Mouse (Mus musculus) liver, adult (tissue): Measurements from ENCODE around the gene Ddrgk1.

ENCODE experiments used
- GATA4 ChIP-seq: IDR thresholded peaks from 2 replicates; pipeline ENCODE4 v1.6.1; 2014; ENCODE audit warnings: mild to moderate bottlenecking, low read length; ENCODE audit not compliant: insufficient replicate concordance

Gene Ddrgk1

GRCm38 (mm10) chr2:130663342-130663741, 1.1 kb downstream of the Ddrgk1 start:
- TF ChIP-seq GATA4, result no peak

DNA sequence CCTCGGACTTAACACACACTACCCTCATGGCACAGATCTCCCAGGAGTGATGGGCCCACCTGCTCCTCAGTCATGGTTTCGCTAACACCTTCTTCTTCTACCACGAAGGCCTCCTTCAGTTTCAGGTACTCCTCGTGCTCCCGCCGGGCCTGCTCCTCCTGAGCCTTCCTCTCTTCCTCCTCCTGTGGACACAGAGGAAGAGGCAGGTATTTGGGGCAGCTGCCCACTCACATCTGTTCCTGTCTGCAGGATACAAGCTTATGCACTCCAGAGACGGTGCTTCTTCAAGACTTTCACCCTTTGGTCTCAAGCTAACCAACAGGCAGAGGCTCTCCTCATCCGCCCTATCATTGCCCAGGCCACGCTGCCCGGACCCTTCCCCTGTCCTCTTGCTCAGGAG, 5.9 kb downstream of the Ddrgk1 start:
- no peak for TF ChIP-seq GATA4

- TF ChIP-seq GATA4, result no peak
Observed at GRCm38 (mm10) chr2:130657541-130657940, 6.9 kb downstream of the Ddrgk1 start.

DNA sequence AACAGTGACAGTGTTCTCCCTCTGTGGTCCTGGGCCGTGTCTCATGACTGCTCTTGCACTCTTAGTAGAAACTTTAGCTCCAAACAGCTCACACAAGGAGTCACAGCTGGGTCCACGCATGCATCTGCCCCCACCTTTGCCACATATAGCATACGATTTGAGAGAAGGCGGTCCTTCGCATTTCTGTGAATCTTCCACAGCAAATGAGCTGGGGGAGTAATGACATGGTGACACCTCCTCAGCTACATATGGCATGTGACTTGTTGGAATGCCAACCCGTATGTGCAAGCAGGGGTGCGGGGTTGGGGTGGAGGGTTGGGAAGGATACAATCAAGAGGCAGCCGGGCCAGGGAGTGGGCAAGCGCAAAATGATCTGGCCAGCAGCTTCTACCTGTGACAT, 7.9 kb downstream of the Ddrgk1 start:
- TF ChIP-seq GATA4, result no peak

DNA sequence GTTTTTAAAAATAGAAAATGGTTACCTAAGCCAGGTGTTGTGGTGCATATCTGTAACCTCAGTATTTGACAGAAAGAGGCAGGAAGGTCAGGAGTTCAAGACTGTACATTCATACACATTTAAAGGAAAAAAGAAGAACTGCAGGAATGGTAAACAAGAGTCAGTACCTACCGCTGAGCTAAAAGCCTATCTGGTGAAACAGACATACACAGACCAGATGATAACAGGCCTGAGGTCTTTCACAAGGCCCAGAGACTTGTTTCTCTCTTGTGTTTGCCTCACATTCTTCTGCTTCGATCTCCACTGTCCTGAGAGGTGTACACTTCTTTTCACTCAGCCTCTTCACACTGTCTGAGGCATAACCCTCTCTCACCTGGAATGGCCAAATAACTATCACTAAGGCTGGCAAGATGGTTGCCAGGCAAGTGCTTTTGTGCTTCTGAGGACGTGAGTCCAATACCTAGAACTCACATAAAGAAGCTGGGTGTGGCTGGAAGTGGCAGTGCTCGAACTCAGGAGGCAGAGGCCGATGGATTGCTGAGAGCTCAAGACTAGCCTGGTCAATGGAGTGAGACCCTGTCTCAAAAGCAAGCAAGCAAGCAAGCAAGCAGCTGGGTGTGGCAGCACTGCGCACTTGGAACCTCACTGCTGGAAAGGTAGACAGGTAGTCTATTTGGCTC, 8.7 kb downstream of the Ddrgk1 start:
- no peak for TF ChIP-seq GATA4

GRCm38 (mm10) chr2:130653760-130654159, 10.7 kb downstream of the Ddrgk1 start:
- no peak for TF ChIP-seq GATA4

GRCm38 (mm10) chr2:130653303-130653702, 11.2 kb downstream of the Ddrgk1 start:
- TF ChIP-seq GATA4, result no peak

DNA sequence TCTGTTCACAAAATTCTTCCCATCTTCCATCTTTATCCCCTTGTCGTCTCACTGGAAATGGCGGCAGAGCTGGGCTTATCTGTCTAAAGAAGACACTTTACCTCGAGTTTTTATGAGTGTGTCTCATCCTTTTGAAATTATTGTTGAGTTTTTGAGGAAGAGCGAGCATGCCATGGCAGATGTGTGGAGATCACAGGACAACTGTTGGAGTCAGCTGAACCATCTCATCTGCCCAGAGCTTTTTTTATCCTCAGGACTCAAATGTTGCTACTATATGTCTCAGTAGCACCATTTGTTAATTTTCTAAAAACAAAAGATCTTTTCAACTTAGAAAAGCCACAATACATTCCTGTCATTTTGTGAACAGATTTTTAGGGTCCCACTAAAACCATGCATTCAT, 19.3 kb downstream of the Ddrgk1 start:
- no peak for TF ChIP-seq GATA4

DNA sequence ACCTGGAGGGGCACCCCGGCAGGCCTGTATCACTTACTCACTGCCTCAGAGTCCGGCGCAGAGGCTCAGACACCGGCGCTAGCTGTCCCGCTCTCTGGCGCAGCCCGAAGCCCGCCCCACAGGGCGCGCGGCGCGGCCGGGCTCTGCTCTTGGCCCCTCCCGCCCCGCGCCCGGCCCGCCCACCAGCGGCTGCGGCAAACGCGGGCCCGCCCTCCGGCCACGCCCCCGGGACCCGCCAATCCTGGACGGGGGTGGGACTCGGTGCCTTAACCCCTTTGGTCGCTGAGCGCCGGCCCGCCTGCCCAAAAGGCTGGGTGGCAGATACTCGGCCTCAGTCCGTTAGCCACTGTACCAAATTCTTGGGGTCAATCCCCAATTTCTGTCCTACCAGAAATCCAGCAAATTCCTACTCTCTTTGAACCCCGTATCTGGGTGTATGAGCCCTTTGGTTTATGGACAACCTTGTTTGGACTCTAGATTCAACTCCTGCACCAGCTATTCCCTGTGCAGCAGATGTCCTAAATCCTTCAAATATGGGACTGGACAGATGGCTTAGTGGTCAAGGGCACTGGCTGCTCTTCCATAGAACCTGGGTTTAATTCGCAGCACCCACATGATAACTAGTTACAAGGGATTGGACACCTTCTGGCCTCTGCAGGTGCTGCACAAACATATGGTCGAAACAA, 21.6 kb downstream of the Ddrgk1 start, which contains the start of gene Lzts3:
Gene Lzts3 (minus strand): TSS at position 120 of the 686 bp plus-strand sequence.
- TF ChIP-seq GATA4, result no peak

GRCm38 (mm10) chr2:130642197-130642660, 22.2 kb downstream of the Ddrgk1 start:
- no peak for TF ChIP-seq GATA4

GRCm38 (mm10) chr2:130641351-130642025, 23.0 kb downstream of the Ddrgk1 start:
- TF ChIP-seq GATA4, result no peak

GRCm38 (mm10) chr2:130639276-130639675, 25.2 kb downstream of the Ddrgk1 start:
- no peak for TF ChIP-seq GATA4

- no peak for TF ChIP-seq GATA4
Observed at GRCm38 (mm10) chr2:130638101-130638611, 26.3 kb downstream of the Ddrgk1 start.

DNA sequence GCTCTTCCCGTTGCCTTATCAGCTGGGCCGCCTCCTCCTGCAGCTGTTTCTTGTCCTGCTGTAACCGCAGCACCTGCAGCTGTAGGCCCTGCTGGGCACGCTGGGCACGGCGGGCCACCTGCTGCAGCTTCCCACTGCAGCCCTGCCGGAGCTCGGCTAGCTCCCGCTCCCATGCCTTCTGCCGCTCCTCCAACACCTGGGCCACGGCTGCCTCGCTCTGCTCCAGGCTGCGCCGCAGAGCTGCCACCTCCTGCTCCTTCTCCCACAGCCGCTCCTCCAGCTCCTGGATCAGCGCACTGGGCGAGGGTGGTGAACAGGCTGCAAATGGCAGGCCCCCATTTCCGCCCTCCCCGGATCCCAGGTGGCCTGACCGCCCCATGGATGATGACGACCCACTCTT, 28.6 kb downstream of the Ddrgk1 start:
- TF ChIP-seq GATA4, result no peak

DNA sequence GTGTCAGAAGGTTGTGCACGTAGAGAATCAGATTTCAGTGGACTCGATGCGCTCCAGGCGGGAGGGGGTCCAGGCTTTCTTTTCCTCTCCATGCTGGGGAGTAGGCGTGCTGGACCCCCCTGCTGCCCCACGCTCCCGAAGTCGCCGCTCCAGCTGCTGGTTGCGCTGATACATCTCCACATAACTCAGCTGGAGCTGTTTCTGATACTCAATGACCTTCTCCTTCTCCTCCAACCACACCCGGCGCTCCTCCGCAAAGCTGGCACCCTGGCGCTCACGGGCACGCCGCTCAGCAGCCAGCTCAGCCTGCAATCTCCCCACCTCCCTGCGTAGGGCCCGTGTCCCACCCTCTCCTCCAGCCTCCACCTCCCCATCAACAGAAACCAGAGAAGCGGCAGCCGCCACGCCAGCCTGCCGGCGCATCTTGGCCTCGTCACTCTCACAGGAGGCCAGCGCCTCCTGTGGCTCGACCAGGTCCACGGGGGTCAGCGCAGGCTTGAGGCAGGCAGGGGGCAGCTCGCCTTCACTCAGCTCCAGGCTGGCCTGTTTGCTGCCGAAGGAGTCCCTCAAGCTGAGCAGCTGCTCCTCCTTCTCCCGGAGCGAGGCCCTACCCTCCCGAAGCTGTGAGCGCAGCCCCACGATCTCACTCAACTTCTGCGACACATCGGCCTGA, 29.6 kb downstream of the Ddrgk1 start:
- no peak for TF ChIP-seq GATA4
